ENCODE assay signal across 21 mouse cellular contexts in genomic region chr5:135682942-135683570, GRCm38 (mm10). TPM values are rescaled to one million over a fixed set of nuclear protein-coding genes. Genes with fewer than 3 reads are reported as not detected.
DNase-seq lines count a peak whose midpoint lies in the region; ATAC-seq and TF ChIP-seq lines count a peak whose summit lies in the region.
"Had no signal": no experiment of that assay in that cellular context is flagged by ENCODE, and none has a peak within 500 bp of the region (broad histone marks: within the 10 kb centered on the region; RNA-seq: fewer than 3 reads in every experiment).

No protein-coding gene starts in this region.

- no peaks in the 10 kb centered on the region for H3K9me3 ChIP-seq in liver, embryonic 13.5 days (replicated peaks)
- no peaks in the 10 kb centered on the region for H3K9me3 ChIP-seq in liver, embryonic 11.5 days (ENCODE audit: control insufficient read depth, low read length)
- H3K9me3 ChIP-seq in intestine, embryonic 16.5 days (ENCODE audit: control insufficient read depth, low read length), result no peaks in the 10 kb centered on the region
- no peaks in the 10 kb centered on the region for H3K9me3 ChIP-seq in midbrain, embryonic 15.5 days
- H3K9me3 ChIP-seq: embryonic facial prominence, embryonic 15.5 days; forebrain, embryonic 15.5 days; hindbrain, embryonic 15.5 days; kidney, embryonic 15.5 days had no signal

- WGBS in liver, embryonic 13.5 days (ENCODE audit: insufficient replicate concordance), result 72% methylated on average over 12 of the region's 12 CpGs
- 74% methylated on average over 12 of the region's 12 CpGs for WGBS in liver, embryonic 11.5 days
- WGBS in intestine, embryonic 16.5 days, result 63% methylated on average over 12 of the region's 12 CpGs
- WGBS in small intestine, adult 2 months, result 48% methylated on average over 12 of the region's 12 CpGs
- 89% methylated on average over 12 of the region's 12 CpGs for WGBS in midbrain, embryonic 15.5 days

- intact Hi-C loops in gastrocnemius, postnatal 36 days (cut with DNase I), result no loop called here

- no peak overlapping the region for H3K4me3 ChIP-seq in liver, embryonic 13.5 days (replicated peaks)
- H3K4me3 ChIP-seq in liver, embryonic 11.5 days (ENCODE audit: low read depth, low read length), result no peak overlapping the region
- H3K4me3 ChIP-seq in intestine, embryonic 16.5 days (ENCODE audit: low read length), result no peak overlapping the region
- H3K4me3 ChIP-seq in small intestine, adult 2 months (ENCODE audit: low read depth, low read length), result no peak overlapping the region
- H3K4me3 ChIP-seq in midbrain, embryonic 15.5 days, result no peak overlapping the region
- H3K4me3 ChIP-seq: embryonic facial prominence, embryonic 15.5 days; forebrain, embryonic 15.5 days; hindbrain, embryonic 15.5 days; kidney, embryonic 15.5 days had no signal

- H3K27ac ChIP-seq in liver, embryonic 13.5 days, result peak overlapping the region; percentile 13; the same call in 1 of the 2 replicates
- no peak overlapping the region for H3K27ac ChIP-seq in liver, embryonic 11.5 days (ENCODE audit: low read depth, low read length)
- peak overlapping the region; percentile 13 for H3K27ac ChIP-seq in intestine, embryonic 16.5 days (ENCODE audit: low read length)
- H3K27ac ChIP-seq in small intestine, adult 2 months (ENCODE audit: insufficient read depth, low read depth, low read length), result peak overlapping the region; percentile 96
- no peak overlapping the region for H3K27ac ChIP-seq in midbrain, embryonic 15.5 days
- H3K27ac ChIP-seq: embryonic facial prominence, embryonic 15.5 days; forebrain, embryonic 15.5 days; hindbrain, embryonic 15.5 days; kidney, embryonic 15.5 days had no signal

- no peak for TF ChIP-seq POLR2A in small intestine, adult 2 months (IDR thresholded peaks at IDR 0.05; ENCODE audit: low read depth, low read length)

- no peak overlapping the region for H3K4me2 ChIP-seq in liver, embryonic 13.5 days
- H3K4me2 ChIP-seq in liver, embryonic 11.5 days, result no peak overlapping the region
- H3K4me2 ChIP-seq in intestine, embryonic 16.5 days (ENCODE audit: low read depth, low read length), result no peak overlapping the region
- H3K4me2 ChIP-seq in midbrain, embryonic 15.5 days, result no peak overlapping the region
- H3K4me2 ChIP-seq: embryonic facial prominence, embryonic 15.5 days; forebrain, embryonic 15.5 days; heart, embryonic 11.5 days; hindbrain, embryonic 15.5 days; kidney, embryonic 15.5 days had no signal

- TF ChIP-seq CTCF in small intestine, adult 2 months (IDR thresholded peaks at IDR 0.05; ENCODE audit: extremely low read depth, insufficient read length, insufficient replicate concordance, low read depth, low read length), result no peak

- H3K27me3 ChIP-seq in liver, embryonic 13.5 days, result no peaks in the 10 kb centered on the region
- no peaks in the 10 kb centered on the region for H3K27me3 ChIP-seq in liver, embryonic 11.5 days (replicated peaks; ENCODE audit: control insufficient read depth, insufficient read depth, low read length)
- no peaks in the 10 kb centered on the region for H3K27me3 ChIP-seq in intestine, embryonic 16.5 days (replicated peaks; ENCODE audit: control insufficient read depth, insufficient read depth, low read length)
- H3K27me3 ChIP-seq in small intestine, adult 2 months (ENCODE audit: control insufficient read depth, insufficient read depth, low read length), result no peaks in the 10 kb centered on the region
- H3K27me3 ChIP-seq in midbrain, embryonic 15.5 days (replicated peaks), result no peaks in the 10 kb centered on the region
- H3K27me3 ChIP-seq: embryonic facial prominence, embryonic 15.5 days; forebrain, embryonic 15.5 days; hindbrain, embryonic 15.5 days; kidney, embryonic 15.5 days had no signal

- no peak for DNase-seq in liver, embryonic 13.5 days
- DNase-seq in liver, embryonic 11.5 days (ENCODE audit: low spot score), result no peak
- no peak for DNase-seq in gastrocnemius, postnatal 36 days
- DNase-seq in lung, postnatal 36 days, result no peak
- DNase-seq: cerebellum, adult 9-10 months; gastrocnemius, postnatal 10 days; heart, adult 11 months; kidney, postnatal 36 days; layer of hippocampus, postnatal 36 days; lung, adult 18-20 months; lung, postnatal 4 days; right cerebral cortex, postnatal 4 days had no signal

- ATAC-seq in liver, embryonic 13.5 days (ENCODE audit: low read depth), result 0 out of 2 replicates have a peak, but pooled peaks have one; percentile 43
- ATAC-seq in liver, embryonic 11.5 days (replicated peaks; ENCODE audit: low FRiP score), result no peak
- ATAC-seq in intestine, embryonic 16.5 days, result peak; percentile 14; the same call in 1 of the 2 replicates
- ATAC-seq in midbrain, embryonic 15.5 days (replicated peaks), result no peak
- ATAC-seq: forebrain, embryonic 15.5 days; midbrain, embryonic 16.5 days had no signal

- peaks cover 7% of the 10 kb centered on the region for H3K4me1 ChIP-seq in liver, embryonic 13.5 days (replicated peaks)
- peaks cover 6% of the 10 kb centered on the region; the same call in 1 of the 2 replicates for H3K4me1 ChIP-seq in liver, embryonic 11.5 days (replicated peaks; ENCODE audit: control insufficient read depth, insufficient read depth, low read length)
- peaks cover 6% of the 10 kb centered on the region for H3K4me1 ChIP-seq in intestine, embryonic 16.5 days (ENCODE audit: control insufficient read depth, insufficient read depth, low read length)
- peaks cover 27% of the 10 kb centered on the region for H3K4me1 ChIP-seq in small intestine, adult 2 months (ENCODE audit: control insufficient read depth, insufficient read depth, insufficient read length, low read length)
- peaks cover 2% of the 10 kb centered on the region; the same call in 1 of the 2 replicates for H3K4me1 ChIP-seq in midbrain, embryonic 15.5 days
- H3K4me1 ChIP-seq: forebrain, embryonic 15.5 days; hindbrain, embryonic 15.5 days had no signal

- H3K36me3 ChIP-seq in liver, embryonic 13.5 days, result no peaks in the 10 kb centered on the region
- H3K36me3 ChIP-seq in liver, embryonic 11.5 days (ENCODE audit: control insufficient read depth, insufficient read depth, low read length), result no peaks in the 10 kb centered on the region
- no peaks in the 10 kb centered on the region for H3K36me3 ChIP-seq in intestine, embryonic 16.5 days (ENCODE audit: control insufficient read depth, insufficient read depth, low read length)
- no peaks in the 10 kb centered on the region for H3K36me3 ChIP-seq in small intestine, adult 2 months (ENCODE audit: control insufficient read depth, insufficient read depth, low read length)
- H3K36me3 ChIP-seq in midbrain, embryonic 15.5 days (replicated peaks), result no peaks in the 10 kb centered on the region
- H3K36me3 ChIP-seq: embryonic facial prominence, embryonic 15.5 days; forebrain, embryonic 15.5 days; hindbrain, embryonic 15.5 days; kidney, embryonic 15.5 days had no signal

- H3K9ac ChIP-seq in liver, embryonic 13.5 days, result no peak overlapping the region
- H3K9ac ChIP-seq in liver, embryonic 11.5 days (ENCODE audit: low read depth, low read length), result no peak overlapping the region
- no peak overlapping the region for H3K9ac ChIP-seq in intestine, embryonic 16.5 days (ENCODE audit: low read depth, low read length)
- H3K9ac ChIP-seq in midbrain, embryonic 15.5 days, result no peak overlapping the region
- H3K9ac ChIP-seq: embryonic facial prominence, embryonic 15.5 days; forebrain, embryonic 15.5 days; hindbrain, embryonic 15.5 days; kidney, embryonic 15.5 days had no signal

RNA-seq across cellular contexts. Expression of gene Por, which starts 13.2 kb away (rescaled TPM):
- 26.7 and 31.2 TPM in 2 replicates for polyA plus RNA-seq in liver, embryonic 13.5 days (2015; fragmentation: Nextera tagmentation; extraction: Ambion mirVana)
- polyA plus RNA-seq in liver, embryonic 11.5 days (2014; fragmentation: Nextera tagmentation; extraction: Ambion mirVana), result 48.1 and 49.3 TPM in 2 replicates
- polyA plus RNA-seq in intestine, embryonic 16.5 days (2015; fragmentation: Nextera tagmentation; extraction: Ambion mirVana), result 111 and 116 TPM in 2 replicates
- 121 and 192 TPM in 2 replicates for polyA plus RNA-seq in small intestine, adult 2 months (2012; rRNA removed)
- total RNA-seq in gastrocnemius, postnatal 36 days (2021), result 10 to 100 TPM; 26.3 to 31.8 TPM
- 117 and 126 TPM in 2 replicates for polyA plus RNA-seq in midbrain, embryonic 15.5 days (2015; fragmentation: Nextera tagmentation; extraction: Ambion mirVana)

RNA-seq across cellular contexts. Expression of gene Rhbdd2, which starts 50.6 kb away (rescaled TPM):
- 11.4 and 12.2 TPM in 2 replicates for polyA plus RNA-seq in liver, embryonic 13.5 days (2015; fragmentation: Nextera tagmentation; extraction: Ambion mirVana)
- polyA plus RNA-seq in liver, embryonic 11.5 days (2014; fragmentation: Nextera tagmentation; extraction: Ambion mirVana), result 25.0 and 27.8 TPM in 2 replicates
- polyA plus RNA-seq in intestine, embryonic 16.5 days (2015; fragmentation: Nextera tagmentation; extraction: Ambion mirVana), result 32.1 and 32.4 TPM in 2 replicates
- 13.3 and 13.4 TPM in 2 replicates for polyA plus RNA-seq in small intestine, adult 2 months (2012; rRNA removed)
- 10 to 100 TPM in 1 of 2 experiments, 1 to 10 TPM in 1; 9.8 to 12.8 TPM for total RNA-seq in gastrocnemius, postnatal 36 days (2021)
- polyA plus RNA-seq in midbrain, embryonic 15.5 days (2015; fragmentation: Nextera tagmentation; extraction: Ambion mirVana), result 85.2 and 89.9 TPM in 2 replicates

Comparison
In these comparisons a context has a peak if more than half of its experiments do, and no peak if none do; other contexts are left out.
1. ATAC-seq: peak in liver, embryonic 13.5 days (single experiment) and intestine, embryonic 16.5 days (single experiment); none in liver, embryonic 11.5 days (single experiment) and midbrain, embryonic 15.5 days (single experiment).
2. H3K27ac ChIP-seq: peak in liver, embryonic 13.5 days (single experiment), intestine, embryonic 16.5 days (single experiment) and small intestine, adult 2 months (single experiment); none in liver, embryonic 11.5 days (single experiment) and midbrain, embryonic 15.5 days (single experiment).